Mouse (Mus musculus): ENCODE results near the gene Gm20388. TPM values are rescaled to one million over a fixed set of nuclear protein-coding genes. Genes with fewer than 3 reads are reported as not detected.
"Not testable (repeated sequence)": the region's sequence is repeated elsewhere in the genome, so short reads cannot be mapped to it uniquely, and the experiment has no call there.

The Gm20388 gene
- total RNA-seq, 2 experiments from 2014 or later, result 1.3 to 8.5 TPM

DNA sequence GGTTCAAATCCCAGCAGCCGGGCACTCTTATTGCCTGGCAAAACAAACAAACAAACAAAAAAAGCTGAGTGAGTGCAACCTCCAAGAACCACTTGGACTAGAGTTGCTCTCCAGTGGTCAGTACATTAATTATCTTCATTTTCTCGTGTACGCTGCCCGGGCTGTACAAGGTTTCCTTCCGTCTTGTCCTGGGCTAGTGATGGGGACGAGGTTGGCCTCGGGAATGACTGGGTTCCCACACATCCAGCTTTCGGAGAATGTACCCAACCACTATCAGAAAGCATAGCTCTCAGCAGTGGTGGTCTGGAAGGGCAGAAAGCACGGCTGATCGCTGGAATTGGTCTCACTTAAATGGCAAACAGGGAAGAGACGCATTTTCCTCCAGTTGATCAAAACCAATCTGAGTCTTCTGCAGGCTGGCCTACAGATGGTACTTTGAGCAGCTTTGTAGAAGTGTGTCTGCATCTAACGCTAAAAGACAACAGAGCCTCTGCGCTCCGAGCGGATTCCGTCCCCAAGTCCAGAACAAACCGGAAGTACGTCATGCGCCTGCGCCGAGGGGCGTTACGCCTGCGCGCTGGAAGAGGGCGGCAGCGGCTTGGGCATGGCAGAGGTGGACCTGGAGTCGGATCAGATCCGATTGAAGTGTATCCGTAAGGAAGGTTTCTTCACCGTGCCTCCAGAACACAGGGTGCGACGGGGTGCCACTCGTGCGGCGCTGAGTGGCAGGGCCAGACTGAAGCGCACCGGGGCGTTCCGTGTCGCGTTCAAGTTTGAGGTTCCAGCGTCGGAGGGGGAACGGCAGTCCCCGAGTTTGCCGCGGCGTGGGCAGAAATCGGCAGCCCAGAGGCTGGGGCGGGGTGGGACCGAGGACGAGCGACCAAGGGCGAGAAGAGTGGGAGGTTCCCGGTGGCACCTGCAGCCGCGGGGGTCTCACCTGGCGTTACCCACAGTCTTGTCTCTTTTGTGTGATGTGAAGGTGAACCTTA is 3313.9 kb downstream of the Gm20388 start, which contains the start of gene Cdk10:
TSS of gene Cdk10 (plus strand) at position 565 of the 989 bp plus-strand sequence.
- peak; percentile 96 to 97 for DNase-seq (ENCODE audit: low spot score in 2 of 2)

DNA sequence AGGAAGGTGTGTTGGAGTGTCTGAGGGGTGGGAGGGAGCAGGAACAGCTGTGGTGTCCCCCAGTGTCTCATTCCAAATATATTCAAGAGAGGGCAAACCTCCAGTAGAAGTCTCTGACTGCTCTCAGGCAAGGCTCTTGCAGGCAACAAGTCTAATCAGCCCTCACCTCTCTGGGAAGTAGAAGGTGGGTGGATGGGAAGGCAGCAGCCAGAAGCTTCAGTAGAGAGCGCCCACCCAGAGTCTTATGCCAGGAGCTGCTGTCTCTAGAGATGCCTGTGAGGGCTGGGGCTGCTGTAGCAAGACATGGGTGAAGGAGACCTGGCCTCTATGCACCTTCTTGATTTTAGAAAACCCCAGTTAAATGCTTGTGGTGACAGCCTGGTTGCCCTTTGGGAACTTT is 3317.8 kb downstream of the Gm20388 start:
- DNase-seq (ENCODE audit: low spot score in 2 of 2), result no peak

DNA sequence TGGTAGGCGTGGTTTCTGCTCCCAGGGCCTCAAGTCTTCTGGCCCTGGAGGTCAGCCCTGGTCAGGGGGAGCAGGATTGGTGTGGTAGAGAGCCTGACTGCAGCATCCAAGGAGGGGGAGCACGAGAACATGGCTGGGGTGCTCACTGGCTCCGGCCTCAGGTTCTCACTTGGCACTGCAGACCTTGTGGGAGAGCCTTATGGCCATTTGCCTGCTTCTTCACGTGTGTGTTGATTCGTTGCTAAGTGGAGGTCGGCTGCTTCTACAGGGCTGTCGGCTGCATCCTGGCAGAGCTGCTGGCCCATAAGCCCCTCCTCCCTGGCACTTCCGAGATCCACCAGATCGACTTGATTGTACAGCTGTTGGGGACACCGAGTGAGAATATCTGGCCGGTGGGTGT is 3319.7 kb downstream of the Gm20388 start:
- DNase-seq (ENCODE audit: low spot score in 2 of 2), result not testable (repeated sequence)

DNA sequence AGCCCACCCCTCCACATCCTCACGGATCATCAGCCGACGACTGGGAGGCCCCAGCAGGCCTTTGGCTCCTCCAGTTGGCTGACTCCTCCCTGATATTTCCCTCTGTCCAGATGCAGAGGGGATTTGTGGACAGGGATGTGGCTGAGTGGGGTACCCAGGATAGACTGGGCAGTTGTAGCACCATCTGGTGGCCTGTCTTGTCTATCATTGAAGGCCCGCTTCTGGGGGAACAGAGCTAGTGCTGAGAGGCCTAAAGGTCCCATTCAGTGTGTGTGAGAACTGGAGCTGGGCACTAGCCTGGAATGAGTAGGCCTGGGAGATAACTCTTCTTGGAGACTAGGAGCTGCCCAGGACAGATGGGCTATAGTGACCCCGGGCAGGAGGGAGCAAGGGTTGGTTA is 3321.1 kb downstream of the Gm20388 start:
- DNase-seq (ENCODE audit: low spot score in 2 of 2), result no peak

DNA sequence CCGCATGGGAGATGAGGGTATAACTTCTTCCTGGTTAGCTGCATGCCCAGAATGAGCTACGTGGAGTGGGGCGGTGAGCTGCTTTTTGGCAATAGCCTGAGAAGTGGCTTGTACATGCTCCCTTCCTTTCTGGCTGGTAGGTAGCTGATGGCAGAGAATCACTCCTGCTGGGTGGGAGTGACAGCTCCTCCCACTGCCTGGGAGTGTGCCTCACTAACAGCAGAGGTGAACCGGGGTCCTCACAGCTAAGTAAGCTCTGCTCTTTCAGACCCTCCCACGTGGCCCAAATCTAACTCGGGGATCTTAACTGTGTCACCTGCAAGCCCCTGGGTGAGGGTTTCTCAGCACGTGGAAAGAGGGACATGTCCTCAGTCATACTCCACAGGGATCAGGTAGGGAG is 3321.9 kb downstream of the Gm20388 start:
- DNase-seq (ENCODE audit: low spot score in 2 of 2), result no peak

DNA sequence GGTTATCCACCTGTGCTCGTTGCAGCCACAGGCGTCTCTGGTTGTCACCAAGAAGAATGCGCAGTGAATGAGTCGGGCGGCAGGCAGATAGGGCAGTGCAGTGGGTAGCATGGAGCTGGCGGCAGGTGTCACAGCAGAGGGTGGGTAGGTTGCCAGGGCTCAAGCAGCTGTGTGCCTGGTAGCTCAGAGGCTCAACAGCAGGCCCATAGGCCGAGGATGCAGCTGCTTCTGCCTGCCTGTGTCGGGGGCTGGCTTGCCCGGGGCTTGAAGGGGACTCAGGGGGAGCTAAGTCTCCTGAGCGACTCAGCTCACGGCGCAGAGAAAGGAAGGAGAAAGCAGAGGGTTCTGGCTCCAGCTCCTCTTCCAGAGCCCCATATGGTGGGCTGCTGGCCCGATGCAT is 3322.7 kb downstream of the Gm20388 start:
- DNase-seq (ENCODE audit: low spot score in 2 of 2), result no peak

DNA sequence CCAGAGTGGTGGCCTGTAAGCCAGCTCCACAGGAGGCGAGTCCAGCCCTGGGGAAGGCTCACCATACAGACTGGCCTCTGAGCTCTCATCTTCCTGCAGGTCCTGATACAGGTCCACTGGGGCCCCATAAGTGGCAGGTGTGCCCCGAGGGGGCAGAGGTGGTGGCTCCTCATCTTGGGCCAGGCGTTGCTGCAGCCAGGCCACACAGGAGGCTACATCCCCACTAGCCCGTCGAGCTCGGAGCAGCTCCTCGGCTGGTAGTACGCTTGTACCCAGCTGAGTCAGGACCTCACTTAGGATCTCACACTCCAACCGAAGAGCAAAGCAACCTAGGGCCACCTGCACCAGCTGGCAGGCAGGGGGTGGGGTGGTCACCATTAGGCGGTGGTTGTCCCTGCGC is 3323.1 kb downstream of the Gm20388 start:
- no peak for DNase-seq (ENCODE audit: low spot score in 2 of 2)

DNA sequence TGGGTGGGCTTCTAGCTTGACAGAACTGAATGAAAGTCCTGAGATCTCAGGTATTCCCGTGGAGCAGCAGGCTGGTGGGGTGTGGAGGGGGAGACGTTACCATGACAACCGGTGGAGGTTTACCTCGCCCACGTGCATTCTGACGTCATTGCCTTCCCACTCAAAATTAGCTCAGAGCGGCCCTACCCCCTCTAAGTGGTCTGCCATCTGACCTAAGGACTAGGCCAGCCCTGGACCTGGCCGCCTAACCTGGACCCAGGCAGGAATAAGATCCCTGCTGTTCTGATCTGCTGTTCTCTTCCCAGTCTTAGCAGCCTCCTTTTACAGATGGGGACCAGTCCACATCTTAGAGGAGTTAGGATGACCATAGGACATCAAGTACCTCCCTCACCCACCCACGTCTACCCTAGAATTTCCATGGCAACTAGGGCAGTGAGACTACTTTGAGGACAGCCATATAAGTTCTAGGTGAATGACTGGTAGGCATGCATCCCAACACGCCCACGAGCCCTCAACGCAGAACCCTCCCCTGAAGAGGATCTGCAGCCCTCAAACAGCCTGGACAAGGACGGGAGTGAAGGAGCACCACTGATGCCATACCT is 3324.4 kb downstream of the Gm20388 start:
- DNase-seq (ENCODE audit: low spot score in 2 of 2), result no peak

DNA sequence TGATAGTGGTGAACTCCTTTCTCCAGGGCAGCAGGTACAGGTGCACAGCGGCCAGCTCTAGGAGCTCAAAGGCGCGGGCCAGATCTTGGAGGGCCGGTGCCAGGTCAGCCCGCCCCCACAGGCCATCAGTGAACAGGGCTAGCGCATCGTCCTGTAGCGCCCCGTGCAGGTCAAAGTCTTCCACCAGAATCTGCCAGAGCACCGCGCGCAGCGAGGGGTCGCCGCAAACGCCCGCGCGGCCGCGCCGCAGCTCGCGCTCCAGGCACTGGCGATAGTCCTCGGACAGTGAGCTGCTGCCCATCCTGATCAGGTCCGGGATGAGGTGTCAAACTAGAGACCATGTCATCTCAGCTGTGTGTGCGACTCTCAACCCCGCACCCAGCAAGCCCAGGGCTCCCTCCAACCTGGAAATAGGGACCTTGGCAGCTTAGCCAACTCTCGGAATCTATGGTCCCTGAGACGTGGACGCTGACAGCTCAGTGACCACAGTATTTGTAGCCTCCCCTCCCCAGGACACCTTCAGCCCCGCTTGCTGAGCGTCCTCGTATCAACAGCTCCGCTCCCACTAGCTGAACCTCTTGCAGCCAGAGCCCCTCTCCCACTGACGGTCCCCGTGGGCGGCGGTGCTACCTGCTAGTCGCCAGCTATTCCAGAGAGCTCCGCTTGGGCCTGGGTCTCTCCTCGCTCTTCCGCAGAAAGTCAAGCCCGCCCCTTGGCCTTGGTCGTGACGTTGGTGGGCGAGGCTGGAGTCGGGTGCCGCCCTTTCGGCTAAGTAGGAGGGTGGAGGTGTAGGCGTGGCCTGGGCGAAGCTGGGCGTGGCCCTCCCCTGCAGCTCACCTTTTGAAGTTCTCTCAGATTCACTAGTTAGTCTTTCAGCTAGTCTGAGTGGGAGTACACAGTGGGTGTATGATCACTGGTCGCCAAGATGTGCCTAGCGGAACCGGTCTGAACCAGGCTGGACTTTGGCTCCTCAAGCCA is 3325.2 kb downstream of the Gm20388 start, which contains the start of gene Spata2l:
TSS of gene Spata2l (minus strand) at position 714 of the 978 bp plus-strand sequence.
- peak; percentile 87 for DNase-seq (ENCODE audit: low spot score in 2 of 2)

DNA sequence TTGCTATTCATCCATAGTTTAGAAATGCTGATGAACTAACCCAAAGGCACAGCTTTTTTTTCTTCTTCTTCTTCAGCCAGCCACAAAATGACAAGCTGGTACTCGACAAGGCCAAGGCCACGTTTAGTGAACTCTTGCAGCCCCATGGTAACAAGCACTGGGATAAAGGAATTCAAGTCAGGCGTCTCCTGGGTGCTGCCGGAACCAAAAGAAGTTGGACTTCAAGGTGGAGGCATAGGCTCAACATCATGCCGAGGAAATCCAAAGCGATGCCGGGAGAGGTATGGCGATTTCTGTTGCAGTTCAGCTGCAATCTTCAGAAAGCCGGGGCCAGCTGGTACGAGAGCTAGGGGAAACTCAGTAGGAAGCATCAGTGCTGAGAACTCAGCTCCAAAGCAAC is 3328.8 kb downstream of the Gm20388 start:
- peak in 1 of 2 experiments; percentile 14 for DNase-seq (ENCODE audit: low spot score in 2 of 2)

DNA sequence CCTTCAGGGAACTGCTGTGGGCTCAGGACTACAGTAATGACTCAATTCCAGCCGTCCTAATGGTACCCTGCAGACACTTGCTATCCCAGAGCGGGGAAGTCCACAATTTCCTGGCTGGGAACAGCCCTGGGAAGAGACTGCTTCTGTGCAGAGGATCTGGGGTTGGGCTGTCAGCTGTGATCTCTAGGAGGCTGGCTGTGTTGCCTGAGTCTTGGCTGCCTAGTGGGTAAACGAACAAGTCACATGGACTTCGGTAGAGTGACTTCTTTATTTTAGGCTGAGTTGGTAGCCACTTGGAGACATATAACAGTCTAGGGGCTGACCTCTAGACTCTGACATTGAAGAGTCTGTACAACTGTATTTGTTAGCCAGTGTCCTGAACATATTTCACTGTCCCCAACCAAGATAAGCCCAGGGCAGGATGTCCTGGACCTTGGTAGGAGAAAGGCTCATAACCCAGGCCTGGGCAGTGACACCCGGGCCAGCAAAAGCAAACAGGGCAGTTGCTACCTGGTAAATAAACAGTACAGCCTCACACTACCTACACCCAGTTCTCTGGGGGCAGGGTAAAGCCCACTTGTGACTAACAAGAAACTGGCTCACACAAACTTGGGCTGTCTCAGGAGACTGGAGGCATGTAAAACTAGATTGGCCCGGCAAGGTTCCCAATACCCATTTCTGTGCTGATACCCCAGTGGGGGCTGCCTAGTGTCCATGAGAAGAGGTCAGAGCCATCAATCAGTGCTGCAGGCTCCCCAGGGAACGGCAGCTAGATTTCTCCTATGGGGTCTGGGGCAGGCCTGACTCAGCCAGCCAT is 3331.7 kb downstream of the Gm20388 start:
- no peak for DNase-seq (ENCODE audit: low spot score in 2 of 2)

DNA sequence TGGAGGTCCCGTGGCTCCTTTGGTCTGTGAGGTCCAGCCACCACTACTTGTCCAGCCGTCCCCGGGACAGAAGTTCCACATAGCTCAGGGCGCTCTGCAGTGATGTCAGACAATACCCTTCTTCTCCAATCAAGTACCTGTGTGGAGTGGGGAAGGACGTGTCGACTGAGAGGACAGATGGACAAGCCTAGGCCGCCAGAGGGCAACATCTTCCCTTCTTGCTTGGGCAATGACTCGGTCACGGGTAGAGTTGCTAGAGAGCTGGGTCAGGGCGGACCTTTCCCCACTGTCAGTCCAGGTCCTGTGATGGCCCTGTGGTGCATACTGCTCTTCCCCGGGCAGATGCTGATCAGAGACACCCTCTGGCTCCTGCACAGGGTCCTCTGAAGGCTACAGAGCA is 3332.4 kb downstream of the Gm20388 start:
- no peak for DNase-seq (ENCODE audit: low spot score in 2 of 2)

DNA sequence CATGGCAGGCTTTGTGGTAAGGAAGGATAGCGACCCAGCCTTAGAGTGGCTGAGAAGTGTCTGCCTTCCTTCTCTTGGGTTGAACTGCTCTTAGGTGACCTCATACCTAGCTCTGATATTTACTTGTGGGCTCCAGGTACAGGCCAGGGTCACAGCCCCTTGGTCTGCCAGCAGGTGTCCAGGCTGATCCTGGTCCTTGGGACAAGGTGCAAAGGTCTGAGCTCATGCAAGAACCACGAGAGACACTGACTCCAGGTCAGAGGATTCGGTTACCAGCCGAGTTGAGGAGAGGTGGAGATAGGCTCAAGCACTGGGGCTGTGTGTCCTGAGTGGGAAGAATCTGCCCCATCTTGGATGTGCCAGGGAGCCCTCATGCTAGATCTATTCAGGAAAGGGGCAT is 3333.7 kb downstream of the Gm20388 start:
- DNase-seq (ENCODE audit: low spot score in 2 of 2), result no peak

DNA sequence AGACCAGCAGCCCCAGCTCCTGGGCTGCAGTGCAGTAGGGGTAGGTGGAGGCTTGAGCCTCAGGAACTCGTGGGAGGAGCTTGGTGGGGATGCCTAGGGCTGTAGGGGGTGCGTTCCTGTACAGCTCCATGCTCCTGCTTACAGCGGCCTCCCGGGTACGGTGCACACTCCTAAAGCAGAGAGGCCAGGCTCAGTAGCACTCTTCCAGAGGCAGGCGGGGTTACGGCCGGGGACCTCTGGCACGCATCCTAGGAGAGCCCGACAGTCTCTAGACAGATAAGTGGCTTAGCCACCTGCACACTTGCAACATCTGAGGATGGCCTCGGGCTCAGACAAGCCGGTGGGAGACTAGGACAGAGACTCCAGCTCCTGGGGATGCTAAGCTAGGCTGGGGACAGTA is 3334.9 kb downstream of the Gm20388 start:
- DNase-seq (ENCODE audit: low spot score in 2 of 2), result no peak

DNA sequence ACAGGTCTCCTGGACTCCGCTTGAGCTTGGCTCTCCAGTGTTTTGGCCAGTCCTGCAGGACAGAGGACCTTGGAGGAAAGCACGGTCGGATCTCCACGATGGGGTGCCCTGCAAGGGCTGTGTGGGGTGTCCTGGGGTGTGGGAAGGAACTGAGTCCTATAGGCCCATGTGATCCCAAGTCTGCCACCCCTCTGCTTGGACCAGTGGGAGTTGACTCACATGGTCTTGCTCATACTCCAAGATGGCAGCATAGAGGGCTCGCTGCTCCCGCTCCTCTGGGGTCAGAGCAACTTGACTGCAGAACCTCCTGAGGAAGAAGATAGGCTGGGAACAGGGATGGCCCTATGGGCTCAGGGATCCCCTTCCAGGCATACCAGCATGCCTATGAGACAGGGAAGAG is 3337.1 kb downstream of the Gm20388 start:
- DNase-seq (ENCODE audit: low spot score in 2 of 2), result no peak

DNA sequence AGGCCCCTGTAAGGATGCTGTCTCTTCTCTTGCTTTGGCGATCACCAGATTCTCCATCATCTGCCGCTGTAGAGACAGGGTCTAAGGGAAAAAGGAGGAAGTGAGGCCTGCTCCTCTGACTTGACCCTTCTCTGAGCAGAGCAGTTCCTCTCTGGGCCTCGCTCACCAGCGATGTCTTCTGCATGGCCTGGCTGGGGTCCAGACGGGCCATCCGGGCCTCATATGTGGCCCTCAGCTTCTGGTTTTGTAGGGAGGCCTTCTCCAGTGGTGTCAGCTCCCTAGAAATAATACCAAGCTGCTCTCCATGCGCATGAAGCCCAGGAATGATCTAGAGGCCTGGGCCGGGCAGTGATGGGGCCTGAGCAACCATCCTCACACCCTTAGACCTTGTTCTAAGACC is 3338.0 kb downstream of the Gm20388 start:
- no peak for DNase-seq (ENCODE audit: low spot score in 2 of 2)

DNA sequence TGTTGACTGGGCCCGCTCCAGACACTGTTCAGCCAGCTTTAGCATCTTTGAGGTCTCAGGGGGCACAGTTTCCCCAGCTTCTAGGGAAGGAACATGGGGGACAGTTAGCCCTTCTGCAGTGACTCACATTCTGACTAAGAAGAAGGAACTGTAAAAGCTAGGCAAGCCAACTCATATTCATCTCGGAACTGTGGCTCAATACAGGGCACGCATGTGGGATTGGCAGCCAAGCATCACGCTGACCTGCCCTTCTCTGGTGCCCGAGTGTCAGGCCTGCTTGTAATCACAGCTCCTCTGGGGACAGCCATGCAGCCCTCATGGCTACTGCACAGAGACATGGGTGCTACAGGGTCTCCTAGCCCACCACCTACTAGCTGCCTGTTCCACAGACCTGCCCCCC is 3340.3 kb downstream of the Gm20388 start:
- DNase-seq (ENCODE audit: low spot score in 2 of 2), result no peak

DNA sequence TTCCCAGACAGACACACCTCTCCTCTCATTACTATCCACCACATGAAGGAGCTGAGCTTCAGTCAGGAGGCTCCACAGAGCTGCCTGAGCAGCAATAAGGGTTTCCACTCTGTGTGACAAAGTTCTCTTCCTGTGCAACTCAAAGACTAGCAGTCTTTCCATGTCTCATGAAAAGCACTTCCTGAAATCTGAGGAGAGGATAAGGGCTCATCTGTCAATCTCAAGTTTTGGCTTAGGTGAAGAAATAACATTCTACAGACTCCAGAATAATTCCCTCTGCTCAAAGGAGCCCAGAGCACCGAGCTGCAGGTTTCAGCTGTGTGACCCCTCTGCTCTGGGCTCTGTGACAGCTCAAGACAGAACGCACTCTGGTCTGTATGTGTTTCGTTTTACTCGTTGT is 3342.3 kb downstream of the Gm20388 start:
- DNase-seq (ENCODE audit: low spot score in 2 of 2), result no peak

DNA sequence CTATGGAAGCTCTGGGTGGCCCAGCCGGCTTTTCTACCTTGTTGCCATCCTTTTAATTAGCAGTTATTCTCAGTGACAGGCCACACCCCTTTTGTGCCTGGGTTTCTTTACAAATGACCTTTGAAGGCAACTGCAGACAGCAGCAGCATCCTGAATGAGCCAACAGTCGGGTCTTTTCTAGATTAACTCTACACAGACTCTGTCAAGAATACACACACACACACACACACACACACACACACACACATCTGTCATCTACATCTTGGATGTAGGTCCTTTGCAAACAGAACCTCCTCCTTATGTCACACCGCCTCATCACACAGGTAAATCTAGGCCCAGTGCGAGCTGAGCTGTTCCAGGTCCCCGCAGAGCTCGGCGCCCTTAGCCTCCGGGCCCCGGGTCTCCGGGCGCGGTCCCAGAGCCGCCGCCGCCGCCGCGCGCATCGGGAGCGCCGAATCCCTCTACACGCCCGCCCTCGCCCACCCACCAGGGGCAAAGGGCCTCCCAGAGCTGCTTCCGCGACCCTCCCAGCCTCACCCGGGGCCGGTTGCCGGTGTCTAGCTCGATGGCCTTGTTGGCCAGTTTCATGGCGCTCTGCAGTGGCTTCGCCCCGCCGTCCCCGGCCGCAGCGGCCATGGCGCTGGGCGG is 3342.9 kb downstream of the Gm20388 start:
- DNase-seq (ENCODE audit: low spot score in 2 of 2), result no peak

Measured in adrenal gland, adult 18-20 months (tissue).